Mouse (Mus musculus): ENCODE data around the gene Extl1. TPM values are rescaled to one million over a fixed set of nuclear protein-coding genes. Genes with fewer than 3 reads are reported as not detected.
"Not testable (repeated sequence)": the region's sequence is repeated elsewhere in the genome, so short reads cannot be mapped to it uniquely, and the experiment has no call there.

Gene Extl1
- total RNA-seq, 2 experiments from 2014 or later: 0.04 TPM; not detected in 1

- no peak for ATAC-seq (ENCODE audit: poor library complexity, severe bottlenecking)
These were observed 31.4 kb downstream of the Extl1 start for GRCm38 (mm10) chr4:134352261-134352707.

- ATAC-seq (ENCODE audit: poor library complexity, severe bottlenecking): no peak
These were observed 32.1 kb downstream of the Extl1 start for GRCm38 (mm10) chr4:134351329-134352260.

GRCm38 (mm10) chr4:134350641-134351040, 33.0 kb downstream of the Extl1 start:
- no peak for ATAC-seq (ENCODE audit: poor library complexity, severe bottlenecking)

GRCm38 (mm10) chr4:134349829-134350228, 33.8 kb downstream of the Extl1 start:
- no peak for ATAC-seq (ENCODE audit: poor library complexity, severe bottlenecking)

GRCm38 (mm10) chr4:134348545-134348944, 35.1 kb downstream of the Extl1 start:
- ATAC-seq (ENCODE audit: poor library complexity, severe bottlenecking): no peak

GRCm38 (mm10) chr4:134348078-134348477, 35.6 kb downstream of the Extl1 start:
- ATAC-seq (ENCODE audit: poor library complexity, severe bottlenecking): no peak

GRCm38 (mm10) chr4:134345802-134346201, 37.8 kb downstream of the Extl1 start:
- ATAC-seq (ENCODE audit: poor library complexity, severe bottlenecking): no peak

- no peak for ATAC-seq (ENCODE audit: poor library complexity, severe bottlenecking)
These were observed 39.0 kb downstream of the Extl1 start for GRCm38 (mm10) chr4:134344620-134345019.

GRCm38 (mm10) chr4:134343071-134344031, 40.3 kb downstream of the Extl1 start, which contains the start of gene Slc30a2:
Slc30a2 (plus strand) TSS chr4:134343181.
- peak; percentile 56 for ATAC-seq (ENCODE audit: poor library complexity, severe bottlenecking)

- ATAC-seq (ENCODE audit: poor library complexity, severe bottlenecking): peak; percentile 43; the same call in 1 of the 2 replicates
These were observed 41.4 kb downstream of the Extl1 start for GRCm38 (mm10) chr4:134342213-134342779.

GRCm38 (mm10) chr4:134341231-134341630, 42.4 kb downstream of the Extl1 start:
- not testable (repeated sequence) for ATAC-seq (ENCODE audit: poor library complexity, severe bottlenecking)

GRCm38 (mm10) chr4:134330281-134330680, 53.4 kb downstream of the Extl1 start:
- ATAC-seq (ENCODE audit: poor library complexity, severe bottlenecking): no peak

GRCm38 (mm10) chr4:134328832-134329231, 54.8 kb downstream of the Extl1 start:
- ATAC-seq (ENCODE audit: poor library complexity, severe bottlenecking): no peak

- ATAC-seq (ENCODE audit: poor library complexity, severe bottlenecking): no peak
These were observed 55.5 kb downstream of the Extl1 start for GRCm38 (mm10) chr4:134328151-134328550.

GRCm38 (mm10) chr4:134326859-134327530, 56.7 kb downstream of the Extl1 start:
- ATAC-seq (ENCODE audit: poor library complexity, severe bottlenecking): no peak

- ATAC-seq (ENCODE audit: poor library complexity, severe bottlenecking): no peak
These were observed 59.0 kb downstream of the Extl1 start for GRCm38 (mm10) chr4:134324655-134325054.

GRCm38 (mm10) chr4:134321524-134321923, 62.1 kb downstream of the Extl1 start:
- no peak for ATAC-seq (ENCODE audit: poor library complexity, severe bottlenecking)

GRCm38 (mm10) chr4:134319674-134320073, 64.0 kb downstream of the Extl1 start:
- no peak for ATAC-seq (ENCODE audit: poor library complexity, severe bottlenecking)

GRCm38 (mm10) chr4:134319074-134319473, 64.6 kb downstream of the Extl1 start:
- no peak for ATAC-seq (ENCODE audit: poor library complexity, severe bottlenecking)

GRCm38 (mm10) chr4:134316390-134316789, 67.3 kb downstream of the Extl1 start:
- no peak for ATAC-seq (ENCODE audit: poor library complexity, severe bottlenecking)
